Mouse (Mus musculus) macrophage (primary cell): ENCODE results near the gene Zfp934. TPM values are rescaled to one million over a fixed set of nuclear protein-coding genes. Genes with fewer than 3 reads are reported as not detected.
"Not testable (repeated sequence)": the region's sequence is repeated elsewhere in the genome, so short reads cannot be mapped to it uniquely, and the experiment has no call there.

Experiments used
- H3K27ac ChIP-seq: fragments of 350-480 bp; formaldehyde crosslinking; 2 replicates; pipeline ENCODE4 v1.9.0; 2021
- H3K36me3 ChIP-seq: fragments of 350-480 bp; formaldehyde crosslinking; 2 replicates; pipeline ENCODE4 v1.9.0; 2021; ENCODE audit errors: inconsistent target
- H3K4me3 ChIP-seq: fragments of 350-480 bp; formaldehyde crosslinking; 2 replicates; pipeline ENCODE4 v1.9.0; 2021; ENCODE audit errors: inconsistent target
- H3K79me2 ChIP-seq: fragments of 350-480 bp; formaldehyde crosslinking; 2 replicates; pipeline ENCODE4 v1.9.0; 2021; ENCODE audit errors: inconsistent target
- WGBS: methylation state at CpG from one replicate; pipeline ENCODE4 v1.1.7; 2026; ENCODE audit warnings: inconsistent platforms; ENCODE audit not compliant: missing documents; 5-methylcytosine and 5-hydroxymethylcytosine counted together
- polyA plus RNA-seq: library from polyadenylated mRNA; stranded (reverse); fragments of 250-400 nt; gene quantifications from 3 replicates; pipeline ENCODE4 v1.2.4, GENCODE M21; 2018; ENCODE audit warnings: inconsistent platforms
- total RNA-seq, 78 experiments: library from RNA; depleted of rRNA; stranded (reverse); fragments of 250-400 nt; gene quantifications; 1 replicate in 9 of 78; 2 replicates in 24 of 78; 3 replicates in 43 of 78; 4 replicates in 2 of 78; pipeline ENCODE4 v1.2.4; 2018; ENCODE audit warnings: inconsistent platforms in 56 of 78

Gene Zfp934
- 10 to 100 TPM in 22 of 26 experiments, 1 to 10 TPM in 4; 1.5 to 47.0 (median 20.8) TPM for total RNA-seq (2018; cell fraction: chromatin; rRNA removed)
- total RNA-seq (2018; cell fraction: cytosol; rRNA removed) = 1 to 10 TPM; 1.6 to 7.7 (median 4.5) TPM
- total RNA-seq (2018; cell fraction: nucleus; rRNA removed) = 10 to 100 TPM in 16 of 26 experiments, 1 to 10 TPM in 10; 2.5 to 47.2 (median 15.9) TPM
- polyA plus RNA-seq = 4.4 to 8.6 TPM (median 7.2 TPM) in 3 replicates

DNA sequence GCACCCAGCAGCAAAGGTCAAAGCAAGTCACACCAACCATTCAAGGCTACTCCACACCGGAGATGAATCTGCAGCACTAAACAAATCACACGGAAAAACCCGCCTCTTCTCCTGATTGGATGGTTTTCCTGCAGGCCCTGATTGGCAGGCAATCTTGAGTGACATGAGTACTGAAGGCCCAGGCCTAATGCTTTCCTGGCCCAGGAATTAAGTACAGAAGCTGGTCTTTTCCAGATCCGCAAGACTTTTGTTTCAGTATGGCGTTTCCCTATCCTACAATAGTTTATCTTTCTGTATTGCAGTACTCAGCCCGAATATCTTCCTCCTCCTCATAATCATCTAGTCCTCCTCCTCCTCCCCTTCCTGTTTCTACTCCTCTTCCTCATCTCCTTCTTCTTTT is at the start of gene Zfp934:
Gene Zfp934 (minus strand): TSS at position 101 of the 400 bp plus-strand sequence.
- H3K27ac ChIP-seq, H3K4me3 ChIP-seq, H3K36me3 ChIP-seq, H3K79me2 ChIP-seq: not testable (repeated sequence)
- WGBS = no CpG with 5 or more reads among the region's 6 CpGs

DNA sequence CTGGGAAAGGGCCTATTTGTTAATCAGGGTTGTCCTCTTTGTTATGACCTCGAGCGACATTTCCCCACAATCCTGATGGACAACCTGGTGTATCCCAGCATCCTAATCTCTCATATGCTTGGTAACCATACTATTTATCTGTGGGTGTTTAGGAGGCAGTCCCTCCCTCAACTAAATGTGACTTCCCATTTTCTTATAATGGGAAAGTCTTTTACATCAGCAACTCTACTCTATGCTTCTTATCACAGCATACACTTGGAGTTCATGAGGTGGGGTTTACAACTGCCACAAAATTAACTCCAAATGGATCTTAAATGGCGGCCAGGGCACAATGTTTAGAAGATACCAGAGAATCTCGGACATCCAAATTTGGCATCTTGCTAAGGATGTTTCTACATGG is 46.5 kb upstream of the Zfp934 start:
- H3K36me3 ChIP-seq, H3K4me3 ChIP-seq, H3K27ac ChIP-seq, H3K79me2 ChIP-seq: not testable (repeated sequence)
- WGBS = 100% methylated on average over 2 of the region's 4 CpGs

DNA sequence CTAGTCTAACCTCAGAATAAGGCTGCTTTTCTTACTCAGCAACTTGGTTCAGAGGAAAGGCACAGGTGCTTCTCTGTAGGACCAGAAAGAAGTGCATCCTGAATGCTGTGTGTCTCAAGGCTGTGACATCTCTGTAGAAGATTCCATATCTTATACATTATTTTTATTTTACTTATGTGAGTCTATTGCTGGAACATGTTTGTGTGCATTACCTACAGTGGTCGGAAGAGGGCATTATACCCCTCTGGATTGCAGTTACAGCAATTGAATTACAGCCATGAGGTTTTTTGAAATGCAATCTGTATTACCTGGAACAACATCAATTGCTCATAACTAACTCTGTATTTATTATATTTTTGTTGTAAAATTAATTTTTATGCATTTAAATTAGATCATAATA is 9.3 kb downstream of the Zfp934 start:
- no CpG with 5 or more reads among the region's 1 CpGs for WGBS
- not testable (repeated sequence) for H3K36me3 ChIP-seq, H3K79me2 ChIP-seq, H3K27ac ChIP-seq, H3K4me3 ChIP-seq

DNA sequence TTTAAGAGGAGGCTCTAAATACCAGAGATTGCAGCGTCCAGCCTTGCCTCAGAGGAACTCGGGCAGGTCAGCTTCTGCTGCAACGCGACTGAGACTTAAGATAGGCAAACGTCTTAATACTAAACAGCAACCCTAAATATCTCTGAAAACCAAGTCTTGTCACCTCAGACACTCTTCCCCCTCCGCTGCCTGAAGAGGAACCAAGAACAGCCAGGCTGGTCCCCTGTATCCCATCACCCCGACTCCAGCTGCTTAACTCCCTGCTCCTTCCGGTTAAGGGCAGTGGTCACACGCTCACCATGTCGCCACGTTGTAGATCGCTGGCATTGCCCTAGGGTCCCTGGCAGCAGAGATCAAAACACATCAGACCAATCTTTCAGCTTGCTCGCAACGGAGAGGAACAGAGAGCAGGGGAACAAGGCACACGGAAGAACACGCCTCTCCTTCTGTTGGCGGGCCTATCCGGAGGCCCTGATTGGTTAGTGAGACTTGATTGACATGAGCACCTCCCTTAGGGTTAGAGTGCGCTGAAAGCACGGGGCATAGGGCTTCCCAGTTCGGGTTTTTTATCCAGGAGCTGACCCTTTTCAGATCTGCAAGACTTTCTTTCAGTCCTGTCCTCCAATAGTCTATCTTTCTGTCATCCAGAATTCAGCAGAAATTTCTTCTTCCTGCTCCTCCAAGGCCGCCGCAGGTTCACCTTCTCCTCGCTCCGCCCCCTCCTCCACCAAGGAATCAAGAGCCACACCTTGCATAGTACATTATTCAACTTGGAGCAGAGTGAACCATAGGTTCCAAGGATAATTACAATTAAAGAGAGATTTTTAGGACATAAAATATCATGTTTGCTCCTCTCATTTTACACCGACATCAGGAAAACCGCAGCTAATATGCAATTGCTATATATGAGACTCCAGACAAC is 12.5 kb downstream of the Zfp934 start, which contains the start of gene Zfp935:
Gene Zfp935 (minus strand): TSS at position 323 of the 922 bp plus-strand sequence.
- peak within 1 kb of the TSS; percentile 51 for H3K4me3 ChIP-seq
- WGBS = 1% methylated on average over 22 of the region's 27 CpGs
- H3K79me2 ChIP-seq, H3K36me3 ChIP-seq: not testable (repeated sequence)
- 0 out of 2 replicates have a peak within 1 kb of the TSS, but pooled peaks have one; percentile 10 for H3K27ac ChIP-seq

DNA sequence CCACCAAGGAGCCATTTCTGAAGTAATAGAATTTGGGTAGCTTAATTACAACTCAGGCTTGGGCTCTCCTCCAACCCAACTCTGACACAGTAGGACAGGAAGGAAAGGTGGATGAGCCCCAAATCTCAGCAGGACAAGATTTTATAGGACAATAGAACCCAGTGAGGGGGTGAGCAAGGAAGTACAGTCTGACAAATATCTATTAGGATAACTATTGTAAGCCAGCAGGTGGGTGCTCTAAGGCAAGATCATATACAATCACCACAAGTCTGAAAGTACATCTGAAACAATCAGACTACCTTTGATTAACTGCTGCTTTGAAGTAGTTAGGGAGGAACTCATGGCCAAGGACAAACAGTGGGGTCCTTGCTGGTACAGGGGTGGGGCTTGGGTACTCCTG is 40.9 kb downstream of the Zfp934 start:
- H3K36me3 ChIP-seq, H3K4me3 ChIP-seq, H3K27ac ChIP-seq, H3K79me2 ChIP-seq: not testable (repeated sequence)

DNA sequence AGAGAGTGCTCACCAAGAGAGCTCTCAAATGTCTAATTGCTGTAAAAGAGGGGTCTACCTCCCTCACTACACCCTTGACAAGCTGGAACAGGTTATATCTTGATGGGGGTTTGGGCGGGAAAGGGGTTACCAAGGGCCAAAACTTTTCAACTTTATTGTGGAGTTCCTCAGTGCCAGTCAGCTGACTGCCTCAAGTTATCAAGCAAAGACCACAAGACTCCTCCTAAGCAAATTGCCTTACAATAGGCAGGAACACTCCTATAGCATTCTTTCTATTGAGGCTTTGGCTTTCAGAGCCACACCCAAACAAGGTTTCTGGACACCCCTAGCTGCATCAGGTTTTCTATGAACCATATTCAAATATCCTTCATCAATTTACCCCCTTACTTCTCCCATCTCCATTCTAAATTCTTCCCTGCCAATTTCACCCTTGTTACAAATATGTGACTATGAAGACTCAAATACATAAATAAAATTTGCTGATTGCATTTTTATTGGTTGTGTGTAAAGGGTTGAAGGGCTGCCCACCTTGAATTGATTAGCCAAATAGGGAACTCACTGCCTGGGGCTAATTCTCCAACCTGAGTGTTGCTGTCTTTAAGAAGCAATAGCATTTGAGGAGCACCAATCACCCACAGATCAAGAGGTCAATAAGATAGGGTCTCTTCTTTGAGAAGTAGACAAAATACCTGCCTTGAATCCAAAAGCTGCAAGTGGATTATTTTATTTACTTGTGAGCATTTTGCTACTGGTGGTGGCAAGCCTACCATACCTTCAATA is 60.2 kb downstream of the Zfp934 start:
- 90% methylated on average over 1 of the region's 1 CpGs for WGBS
- H3K79me2 ChIP-seq, H3K36me3 ChIP-seq: not testable (repeated sequence)

DNA sequence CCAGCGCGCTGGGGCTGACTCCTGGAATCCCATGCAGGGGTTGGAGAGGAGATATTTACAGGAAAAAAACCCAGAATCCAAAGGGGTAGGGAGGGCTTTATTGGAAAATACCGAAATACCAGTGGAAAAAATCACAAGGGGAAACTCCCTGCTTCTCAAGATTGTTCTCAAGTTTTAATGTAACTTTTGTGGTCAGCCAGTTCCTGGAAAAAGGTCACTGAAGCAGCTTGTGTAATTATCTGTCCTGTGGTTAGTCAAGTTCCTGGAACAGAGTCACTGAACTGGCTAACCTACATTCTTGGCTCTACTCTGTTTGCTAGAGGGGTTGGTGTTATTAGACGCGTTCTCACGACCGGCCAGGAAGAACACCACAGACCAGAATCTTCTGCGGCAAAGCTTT is 98.3 kb downstream of the Zfp934 start:
- H3K36me3 ChIP-seq, H3K27ac ChIP-seq, H3K4me3 ChIP-seq, H3K79me2 ChIP-seq: not testable (repeated sequence)
- 88% methylated on average over 7 of the region's 8 CpGs for WGBS

More for the DNA sequence above, 60.2 kb downstream of the Zfp934 start:
- H3K27ac ChIP-seq, H3K4me3 ChIP-seq: not testable (repeated sequence)

DNA sequence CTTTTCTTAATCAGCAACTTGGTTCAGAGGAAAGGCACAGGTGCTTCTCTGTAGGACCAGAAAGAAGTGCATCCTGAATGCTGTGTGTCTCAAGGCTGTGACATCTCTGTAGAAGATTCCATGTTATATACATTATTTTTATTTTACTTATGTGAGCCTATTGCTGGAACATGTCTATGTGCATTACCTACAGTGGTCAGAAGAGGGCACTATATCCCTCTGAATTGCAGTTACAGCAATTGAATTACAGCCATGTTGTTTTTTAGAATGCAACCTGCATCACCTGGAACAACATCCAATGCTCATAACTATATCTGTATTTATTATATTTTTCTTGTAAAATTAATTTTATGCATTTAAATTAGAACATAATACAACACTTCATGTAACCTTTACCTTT is 101.1 kb downstream of the Zfp934 start:
- H3K27ac ChIP-seq, H3K36me3 ChIP-seq, H3K4me3 ChIP-seq: not testable (repeated sequence)
- peaks cover 10% of the 10 kb centered on the region for H3K79me2 ChIP-seq

DNA sequence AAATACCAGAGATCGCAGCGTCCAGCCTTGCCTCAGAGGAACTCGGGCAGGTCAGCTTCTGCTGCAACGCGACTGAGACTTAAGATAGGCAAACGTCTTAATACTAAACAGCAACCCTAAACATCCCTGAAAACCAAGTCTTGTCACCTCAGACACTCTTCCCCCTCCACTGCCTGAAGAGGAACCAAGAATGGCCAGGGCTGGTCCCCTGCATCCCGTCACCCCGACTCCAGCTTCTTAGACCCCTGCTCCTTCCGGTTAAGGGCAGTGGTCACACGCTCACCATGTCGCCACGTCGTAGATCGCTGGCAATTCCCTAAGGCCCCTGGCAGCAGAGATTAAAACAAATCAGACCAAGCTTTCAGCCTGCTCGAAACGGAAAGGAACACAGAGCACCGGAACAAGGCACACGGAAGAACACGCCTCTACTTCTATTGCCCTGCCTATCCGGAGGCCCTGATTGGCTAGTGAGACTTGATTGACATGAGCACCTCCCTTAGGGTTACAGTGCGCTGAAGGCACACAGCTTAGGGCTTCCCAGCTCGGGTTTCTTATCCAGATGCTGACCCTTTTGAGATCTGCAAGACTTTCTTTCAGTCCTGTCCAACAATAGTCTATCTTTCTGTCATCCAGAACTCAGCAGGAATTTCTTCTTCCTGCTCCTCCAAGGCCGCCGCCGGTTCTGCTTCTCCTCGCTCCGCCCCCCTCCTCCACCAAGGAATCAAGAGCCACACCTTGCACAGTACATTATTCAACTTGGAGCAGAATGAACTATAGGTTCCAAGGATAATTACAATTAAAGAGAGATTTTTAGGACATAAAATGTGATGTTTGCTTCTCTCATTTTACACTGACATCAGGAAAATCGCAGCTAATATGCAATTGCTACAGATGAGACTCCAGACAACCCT is 104.3 kb downstream of the Zfp934 start, which contains the start of gene Gm49359:
Gene Gm49359 (minus strand): TSS at position 409 of the 911 bp plus-strand sequence.
- 3% methylated on average over 27 of the region's 28 CpGs for WGBS
- H3K27ac ChIP-seq = peak within 1 kb of the TSS; percentile 67
- peak within 1 kb of the TSS; percentile 69 for H3K4me3 ChIP-seq
- H3K36me3 ChIP-seq = not testable (repeated sequence)
- H3K79me2 ChIP-seq = peaks cover 40% of the 10 kb centered on the region

Other genes with a start within 250 kb of the Zfp934 start
- gene Gm3604, start 188.0 kb downstream of the Zfp934 start, polyA plus RNA-seq = 2.1 to 7.0 TPM (median 3.7 TPM) in 3 replicates
- gene Gm49359, start 104.4 kb downstream of the Zfp934 start, polyA plus RNA-seq = 9.2 to 24.7 TPM (median 10.8 TPM) in 3 replicates
- gene Zfp935, start 12.7 kb downstream of the Zfp934 start, polyA plus RNA-seq = not detected in 3 replicates
- 0.79 to 2.9 TPM (median 2.0 TPM) in 3 replicates for gene 6720489N17Rik, start 53.0 kb upstream of the Zfp934 start, polyA plus RNA-seq
- gene Platr25, start 189.5 kb upstream of the Zfp934 start, polyA plus RNA-seq = 3.9 to 12.8 TPM (median 10.8 TPM) in 3 replicates
- gene Gm5141, start 214.6 kb upstream of the Zfp934 start, polyA plus RNA-seq = 1.8 to 5.2 TPM (median 2.6 TPM) in 3 replicates